Mouse (Mus musculus) thymus, adult 2 months (tissue): ENCODE measurements at regions not wholly inside any gene's neighbourhood (a gene's known extent, or its start where the extent isn't known, plus 50 kb on each side); places are given as distances from the start of the nearest gene placed in this dataset.

Experiments used
- CTCF ChIP-seq: fragments of 200-500 bp; IDR thresholded peaks from 2 replicates; pipeline ENCODE4 v1.5.1; 2012; ENCODE audit warnings: mild to moderate bottlenecking, control low read depth, low read length, moderate library complexity, borderline replicate concordance; ENCODE audit not compliant: control insufficient read depth, poor library complexity, insufficient read depth; ENCODE audit errors: extremely low read depth
- POLR2A ChIP-seq: fragments of 200-500 bp; IDR thresholded peaks from 2 replicates; pipeline ENCODE4 v1.6.1; 2012; ENCODE audit warnings: mild to moderate bottlenecking, low read length, control low read depth, moderate library complexity; ENCODE audit not compliant: control insufficient read depth, poor library complexity, insufficient read depth; ENCODE audit errors: extremely low read depth

- no peak for TF ChIP-seq CTCF
- TF ChIP-seq POLR2A, result no peak
Measured at GRCm38 (mm10) chr3:21952695-21953415, 123.6 kb upstream of the Tbl1xr1 start.
